Mouse (Mus musculus) activated CD4-positive, CD25-positive, alpha-beta regulatory T cell, adult 9 weeks (primary cell): Measurements from ENCODE around the gene Vamp8. TPM values are rescaled to one million over a fixed set of nuclear protein-coding genes. Genes with fewer than 3 reads are reported as not detected.

Experiments
- polyA plus RNA-seq: library from polyadenylated mRNA; unstranded; fragments of 100-300 nt; shearing (Covaris generic); gene quantifications from one replicate; pipeline ENCODE4 v1.2.1, GENCODE M21; 2017

Vamp8 gene
- 299 TPM for polyA plus RNA-seq

DNA sequence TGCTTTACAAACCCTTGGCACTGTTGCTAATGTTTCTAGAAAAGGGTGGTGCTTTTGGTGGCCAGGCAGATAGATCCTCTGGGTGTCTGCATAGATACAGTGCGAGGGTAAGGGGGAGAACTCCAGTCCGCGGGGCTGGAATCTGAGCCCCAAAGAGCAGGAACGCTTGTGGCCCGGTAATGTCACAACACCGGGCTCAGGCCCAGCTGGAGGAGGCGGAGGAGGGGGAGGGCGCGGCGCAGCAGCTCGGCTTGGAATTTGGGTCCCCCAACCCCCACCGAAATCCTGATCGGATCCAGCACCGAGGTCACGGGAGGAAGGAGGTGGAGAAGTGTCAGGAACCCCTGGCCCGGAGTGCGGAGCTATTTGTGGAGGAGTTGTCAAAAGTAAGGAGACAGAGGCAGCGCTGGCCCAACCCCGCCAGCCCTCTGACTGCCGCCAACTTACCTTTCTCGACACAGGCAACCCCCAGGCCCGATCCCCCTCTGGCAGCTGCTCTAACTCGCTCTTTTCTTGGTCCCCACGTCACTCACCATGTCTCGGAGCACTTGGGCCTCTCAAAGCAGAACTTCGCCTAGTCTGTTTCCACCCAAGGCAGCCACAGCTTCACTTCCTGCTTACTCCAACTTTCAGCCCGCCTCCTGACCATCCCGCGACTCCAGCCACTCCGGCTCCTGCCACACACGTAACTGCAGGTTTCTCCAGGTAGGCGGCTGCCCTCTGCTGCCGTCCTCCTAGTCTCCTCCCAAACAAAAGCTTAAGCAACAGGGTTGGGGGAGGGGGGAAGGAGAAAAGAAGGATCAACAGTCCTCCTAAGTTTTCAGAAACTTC is at the start of gene Vamp8:
Vamp8 (minus strand) TSS at position 763 of the 831 bp plus-strand sequence.

DNA sequence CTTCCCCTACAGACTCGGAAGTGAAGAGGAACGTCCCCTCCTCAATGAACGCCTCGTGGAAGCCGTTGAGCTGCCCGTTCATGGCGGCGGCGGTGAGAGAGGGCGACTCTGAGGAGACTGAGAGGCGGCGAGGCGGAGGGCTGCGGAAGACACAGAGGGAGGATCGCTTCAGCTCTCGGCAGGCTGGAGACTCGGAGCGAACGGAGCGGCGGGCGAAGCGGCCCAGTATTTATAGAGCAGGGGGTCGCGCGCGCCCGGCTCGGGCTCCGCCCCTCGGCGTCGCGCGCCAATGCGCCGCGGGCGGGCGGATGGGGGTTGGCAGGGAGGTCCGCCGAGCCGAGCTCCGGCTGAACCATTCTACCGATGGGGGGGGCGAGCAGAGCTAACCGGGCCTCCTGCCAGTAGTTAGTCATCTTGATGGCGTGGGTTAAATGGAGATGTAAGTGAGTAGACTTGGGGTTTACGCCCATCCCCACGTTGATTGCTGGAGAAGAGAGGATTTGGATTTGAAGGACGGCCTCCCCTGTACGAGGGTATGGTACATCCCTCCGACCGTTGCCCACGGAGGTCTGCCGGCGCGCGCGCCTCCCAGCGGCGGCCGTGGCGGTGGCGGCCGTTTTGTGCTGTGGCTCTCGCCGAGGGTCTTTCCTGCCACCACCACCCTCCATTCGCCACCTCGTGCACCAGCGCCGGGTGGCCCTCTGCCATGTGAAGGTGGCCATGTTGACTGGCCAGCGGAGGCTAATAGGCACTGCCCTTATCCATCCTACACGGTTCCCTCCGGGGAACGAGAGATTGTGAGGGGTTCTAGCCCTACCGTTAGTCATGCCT is 49.1 kb upstream of the Vamp8 start, which contains the start of gene Mat2a:
Mat2a (minus strand) TSS at position 204 of the 831 bp plus-strand sequence.

DNA sequence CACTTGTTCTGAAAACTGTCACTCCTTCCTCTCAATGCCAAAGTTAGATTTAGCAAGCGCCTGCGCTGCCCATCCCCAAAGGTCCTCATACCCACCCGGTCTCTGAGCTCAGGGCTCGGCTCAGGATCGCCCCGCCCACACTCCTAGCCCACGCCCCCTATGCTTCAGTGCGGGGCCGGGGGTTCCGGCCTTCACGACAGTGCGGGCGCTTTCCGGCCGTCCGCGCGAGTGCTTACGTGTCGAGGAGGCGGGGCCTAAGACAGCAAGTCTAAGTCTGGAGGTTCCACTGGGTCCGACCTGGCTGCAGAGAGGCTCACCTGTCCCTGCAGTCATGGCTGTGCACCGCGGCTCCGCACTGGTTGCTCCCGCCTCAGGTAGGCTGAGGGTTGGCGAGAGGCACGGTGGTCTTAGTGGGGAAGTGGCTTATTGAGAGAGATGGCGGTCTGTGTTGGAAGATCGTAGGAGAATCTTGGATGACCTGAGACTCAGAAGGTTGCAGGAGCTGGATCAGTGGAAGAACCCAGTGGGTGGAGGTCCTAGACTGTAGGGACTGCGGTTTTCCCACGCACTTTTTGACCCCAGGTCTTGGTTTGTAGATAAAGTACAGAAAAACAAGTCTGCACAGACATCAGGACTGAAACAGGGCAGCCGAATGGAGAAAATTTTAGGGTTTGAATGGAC is 23.7 kb upstream of the Vamp8 start, which contains the start of gene Ggcx:
Ggcx (plus strand) TSS at position 233 of the 681 bp plus-strand sequence.

DNA sequence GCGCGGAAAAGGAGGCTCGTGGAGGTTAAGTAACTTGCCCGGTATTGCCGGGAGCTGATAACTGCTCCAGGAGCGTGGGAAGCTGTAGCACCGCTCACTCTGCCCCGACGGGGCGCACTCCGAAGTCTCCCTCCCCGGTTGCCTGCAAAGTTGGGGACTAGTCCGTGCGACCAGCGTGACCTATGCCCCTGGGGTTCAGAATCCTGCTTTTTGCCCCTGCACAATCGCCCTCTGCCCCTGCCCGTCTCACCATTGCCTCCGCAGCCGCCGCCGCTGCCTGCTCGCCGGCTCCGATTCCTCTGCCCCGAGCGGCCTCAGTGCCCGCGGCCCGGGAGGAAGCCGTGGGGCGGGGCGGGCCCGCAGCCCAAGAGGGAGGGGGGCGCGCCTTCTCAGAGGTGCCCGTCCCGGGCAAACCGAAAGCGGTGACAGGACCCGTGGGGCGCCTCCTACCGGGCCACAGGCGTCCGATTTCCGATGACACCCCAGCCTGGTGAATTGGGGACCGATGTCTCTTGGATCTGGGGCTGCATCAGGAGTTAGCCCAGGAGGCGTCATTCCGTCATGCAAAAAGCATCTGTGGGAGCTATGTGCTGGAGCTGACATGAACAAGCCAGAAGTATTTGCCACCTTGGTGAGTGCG is 10.3 kb downstream of the Vamp8 start, which contains the start of gene Vamp5:
Vamp5 (minus strand) TSS at position 338 of the 640 bp plus-strand sequence.

DNA sequence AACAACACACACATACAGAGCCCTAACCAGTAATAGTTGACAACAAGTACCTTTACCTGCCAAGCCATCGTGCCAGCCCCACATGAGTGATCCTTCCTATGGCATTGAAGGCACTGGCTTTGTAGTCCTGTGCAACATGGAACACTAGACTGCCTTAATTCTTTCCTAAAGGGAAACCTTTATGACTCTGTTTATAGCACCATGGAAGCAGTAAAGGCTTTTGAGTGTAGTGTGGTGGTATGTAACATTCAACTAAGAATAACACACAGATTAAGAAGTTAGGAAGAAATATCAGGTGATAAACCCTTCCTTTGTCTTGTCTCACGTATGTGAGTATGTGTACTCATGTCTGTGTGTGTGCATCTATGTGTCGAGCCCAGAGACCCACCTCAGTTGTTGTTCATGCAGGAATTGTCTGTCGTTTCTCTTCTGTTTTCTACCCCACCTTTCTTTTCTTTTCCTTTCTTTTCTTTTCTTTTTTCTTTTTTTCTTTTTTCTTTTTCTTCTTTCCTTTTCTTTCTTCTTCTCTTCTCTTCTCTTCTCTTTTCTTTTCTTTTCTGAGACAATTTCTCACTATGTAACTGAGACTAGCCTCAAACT is 23.6 kb downstream of the Vamp8 start, which contains the start of gene Rnf181:
Rnf181 (minus strand) TSS at position 113 of the 600 bp plus-strand sequence.

DNA sequence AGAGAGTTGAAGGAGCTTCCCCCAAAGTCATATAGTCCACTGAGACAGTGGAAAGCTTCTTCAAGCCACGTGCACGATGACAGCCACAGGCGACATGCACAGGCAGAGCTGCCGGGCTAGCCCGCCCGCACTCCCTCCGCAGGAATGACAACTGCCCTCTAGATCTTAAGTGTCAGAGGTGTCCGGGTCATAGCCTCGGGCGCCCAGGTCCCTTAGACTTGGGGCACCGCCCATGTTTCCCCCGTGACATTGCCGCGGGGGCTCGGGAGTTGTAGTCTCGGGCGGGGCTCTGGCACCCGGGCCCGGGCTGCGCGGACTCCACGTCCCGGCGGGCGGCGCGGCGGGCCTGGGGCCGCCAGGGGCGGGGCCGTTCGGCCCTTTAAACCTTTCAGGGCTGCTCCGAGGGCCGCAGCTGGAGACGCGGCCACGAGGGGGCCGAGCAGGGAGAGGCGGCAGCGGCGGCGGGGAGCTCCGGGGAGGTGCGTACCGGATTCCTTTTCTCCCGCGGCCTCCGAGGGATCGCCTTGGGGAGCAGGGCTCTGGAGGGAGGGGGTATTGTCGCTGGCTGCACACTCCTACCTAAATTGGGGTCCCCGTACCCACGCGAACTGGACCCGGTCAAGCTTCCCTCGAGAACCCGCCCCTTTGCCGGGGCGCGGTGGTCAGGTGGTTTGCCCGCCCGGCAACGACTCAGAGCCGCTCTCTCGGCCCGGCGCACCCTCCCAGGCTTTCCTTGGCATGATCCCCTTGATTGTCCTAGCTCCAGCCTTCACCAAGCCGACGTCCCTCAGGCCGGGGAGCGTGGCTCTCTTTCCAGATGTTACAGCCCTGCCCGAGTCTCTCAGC is 35.2 kb downstream of the Vamp8 start, which contains the start of gene Tmem150a:
Tmem150a (plus strand) TSS at position 382 of the 846 bp plus-strand sequence.

DNA sequence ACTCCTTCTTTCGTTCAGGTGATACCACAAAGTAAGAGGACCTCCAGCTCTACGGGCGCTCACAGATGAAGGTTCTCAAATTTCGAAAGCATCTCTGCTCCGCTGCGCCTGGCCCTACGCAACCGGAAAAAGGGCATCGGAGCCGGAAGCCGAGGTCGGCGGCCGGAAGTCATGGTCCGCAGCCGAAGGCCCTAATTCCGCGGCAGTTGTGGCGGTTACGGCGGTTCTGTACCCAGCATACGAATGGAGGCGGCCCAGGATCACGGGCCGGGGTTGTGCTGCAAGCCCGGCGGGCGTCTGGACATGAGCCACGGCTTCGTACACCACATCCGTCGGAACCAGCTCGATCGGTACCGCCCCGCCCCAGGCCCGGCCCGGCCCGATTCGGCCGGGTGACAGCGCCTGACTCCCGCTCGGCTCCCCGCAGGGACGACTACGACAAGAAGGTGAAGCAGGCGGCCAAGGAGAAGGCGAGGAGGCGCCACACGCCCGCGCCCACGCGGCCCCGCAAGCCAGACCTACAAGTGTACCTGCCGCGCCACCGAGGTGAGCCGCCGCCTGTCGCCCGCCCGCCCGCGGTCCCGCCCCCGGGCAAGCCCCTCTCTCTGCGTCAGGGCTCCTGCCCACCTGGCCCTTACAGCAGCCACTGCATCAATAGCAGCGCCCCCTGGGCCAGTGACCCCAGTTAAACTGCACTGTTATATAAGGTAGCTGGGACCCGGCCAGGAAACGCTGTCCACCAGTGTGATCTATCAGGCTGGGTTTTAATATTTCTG is 43.1 kb downstream of the Vamp8 start, which contains the start of gene 0610030E20Rik:
0610030E20Rik (plus strand) TSS at position 152 of the 776 bp plus-strand sequence.

DNA sequence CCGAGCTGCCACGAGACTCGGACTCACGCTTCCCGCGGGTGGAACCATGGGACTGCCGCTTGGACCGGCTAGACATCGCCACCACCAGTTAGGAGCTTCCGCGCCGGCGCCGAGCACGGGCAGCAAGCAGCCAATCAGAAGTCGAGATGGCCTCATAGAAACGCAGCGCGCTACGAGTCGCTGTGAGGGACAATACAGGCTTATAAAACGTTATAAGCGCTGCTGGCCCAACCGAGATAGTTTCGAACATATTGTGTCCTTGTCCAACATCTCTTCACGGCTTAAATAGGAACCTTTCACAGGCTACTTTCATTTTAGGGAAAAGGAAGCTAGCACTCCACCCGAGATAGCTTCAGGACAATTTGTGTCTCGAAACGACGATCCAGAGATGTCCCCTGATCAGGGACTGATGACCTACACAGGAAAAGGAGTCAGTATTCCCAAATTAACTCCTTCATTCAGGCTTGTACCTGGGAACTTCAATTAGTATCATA is 45.4 kb downstream of the Vamp8 start, which contains the start of gene Usp39:
Usp39 (minus strand) TSS at position 111 of the 494 bp plus-strand sequence.

Other genes with a start within 250 kb of the Vamp8 start
- gene Atoh8, start 155.1 kb downstream of the Vamp8 start, polyA plus RNA-seq = not detected
- gene Sftpb, start 86.1 kb downstream of the Vamp8 start, polyA plus RNA-seq = not detected
- gene Usp39, start 45.5 kb downstream of the Vamp8 start, polyA plus RNA-seq = 21.7 TPM
- 41.5 TPM for gene 0610030E20Rik, start 43.4 kb downstream of the Vamp8 start, polyA plus RNA-seq
- 0.37 TPM for gene Tmem150a, start 35.3 kb downstream of the Vamp8 start, polyA plus RNA-seq
- gene Rnf181, start 23.7 kb downstream of the Vamp8 start, polyA plus RNA-seq = 148 TPM
- gene Vamp5, start 10.2 kb downstream of the Vamp8 start, polyA plus RNA-seq = 61.5 TPM
- gene Ggcx, start 23.6 kb upstream of the Vamp8 start, polyA plus RNA-seq = 10.9 TPM
- 388 TPM for gene Mat2a, start 48.9 kb upstream of the Vamp8 start, polyA plus RNA-seq
- gene Sh2d6, start 131.0 kb upstream of the Vamp8 start, polyA plus RNA-seq = not detected
- 690 TPM for gene Capg, start 153.7 kb upstream of the Vamp8 start, polyA plus RNA-seq
- gene Elmod3, start 207.7 kb upstream of the Vamp8 start, polyA plus RNA-seq = 21.5 TPM
- gene Retsat, start 207.8 kb upstream of the Vamp8 start, polyA plus RNA-seq = 4.9 TPM
- 133 TPM for gene Tgoln1, start 226.3 kb upstream of the Vamp8 start, polyA plus RNA-seq